Mouse (Mus musculus) kidney, postnatal 14 days (tissue): Measurements from ENCODE around the gene Cdh1.

Experiments
- DNase-seq: peaks from one replicate; pipeline ENCODE4 v3.0.0; 2022; ENCODE audit warnings: mixed read lengths

Gene Cdh1

GRCm38 (mm10) chr8:106624743-106625142 is 21.6 kb downstream of the Cdh1 start:
- no peak for DNase-seq

- no peak for DNase-seq
Measured at GRCm38 (mm10) chr8:106626096-106626865, 23.1 kb downstream of the Cdh1 start.

GRCm38 (mm10) chr8:106628291-106628964 is 25.3 kb downstream of the Cdh1 start:
- no peak for DNase-seq

- no peak for DNase-seq
Measured at GRCm38 (mm10) chr8:106629456-106629855, 26.3 kb downstream of the Cdh1 start.

- no peak for DNase-seq
Measured at GRCm38 (mm10) chr8:106631904-106632303, 28.8 kb downstream of the Cdh1 start.

- peak; percentile 39 for DNase-seq
Measured at GRCm38 (mm10) chr8:106632650-106633049, 29.5 kb downstream of the Cdh1 start.

GRCm38 (mm10) chr8:106633361-106634158 is 30.4 kb downstream of the Cdh1 start:
- DNase-seq = peak; percentile 70

- no peak for DNase-seq
Measured at GRCm38 (mm10) chr8:106635284-106635683, 32.1 kb downstream of the Cdh1 start.

- no peak for DNase-seq
Measured at GRCm38 (mm10) chr8:106637446-106637845, 34.3 kb downstream of the Cdh1 start.

GRCm38 (mm10) chr8:106638768-106639295 is 35.7 kb downstream of the Cdh1 start:
- DNase-seq = no peak

GRCm38 (mm10) chr8:106640212-106640611 is 37.1 kb downstream of the Cdh1 start:
- DNase-seq = no peak

- no peak for DNase-seq
Measured at GRCm38 (mm10) chr8:106640921-106641320, 37.8 kb downstream of the Cdh1 start.

GRCm38 (mm10) chr8:106642172-106642571 is 39.0 kb downstream of the Cdh1 start:
- DNase-seq = no peak

- no peak for DNase-seq
Measured at GRCm38 (mm10) chr8:106643100-106643499, 39.9 kb downstream of the Cdh1 start.

- no peak for DNase-seq
Measured at GRCm38 (mm10) chr8:106644957-106645356, 41.8 kb downstream of the Cdh1 start.

- DNase-seq = no peak
Measured at GRCm38 (mm10) chr8:106646153-106646552, 43.0 kb downstream of the Cdh1 start.

- DNase-seq = no peak
Measured at GRCm38 (mm10) chr8:106646731-106647130, 43.6 kb downstream of the Cdh1 start.

GRCm38 (mm10) chr8:106647387-106647786 is 44.2 kb downstream of the Cdh1 start:
- DNase-seq = peak; percentile 85

- no peak for DNase-seq
Measured at GRCm38 (mm10) chr8:106648421-106648820, 45.3 kb downstream of the Cdh1 start.

GRCm38 (mm10) chr8:106651994-106652393 is 48.8 kb downstream of the Cdh1 start:
- DNase-seq = no peak

GRCm38 (mm10) chr8:106656046-106656445 is 52.9 kb downstream of the Cdh1 start:
- DNase-seq = no peak

GRCm38 (mm10) chr8:106672786-106673185 is 69.6 kb downstream of the Cdh1 start:
- DNase-seq = no peak

- no peak for DNase-seq
Measured at GRCm38 (mm10) chr8:106674318-106674717, 71.2 kb downstream of the Cdh1 start.
